Mouse (Mus musculus) fat pad, adult 2 months (tissue): ENCODE data around the gene Dnhd1.

Experiments
- DNase-seq: peaks from one replicate; pipeline ENCODE4 v3.0.0-alpha.2; 2011; ENCODE audit warnings: low read depth, low spot score; ENCODE audit errors: extremely low read depth

Gene Dnhd1

DNA sequence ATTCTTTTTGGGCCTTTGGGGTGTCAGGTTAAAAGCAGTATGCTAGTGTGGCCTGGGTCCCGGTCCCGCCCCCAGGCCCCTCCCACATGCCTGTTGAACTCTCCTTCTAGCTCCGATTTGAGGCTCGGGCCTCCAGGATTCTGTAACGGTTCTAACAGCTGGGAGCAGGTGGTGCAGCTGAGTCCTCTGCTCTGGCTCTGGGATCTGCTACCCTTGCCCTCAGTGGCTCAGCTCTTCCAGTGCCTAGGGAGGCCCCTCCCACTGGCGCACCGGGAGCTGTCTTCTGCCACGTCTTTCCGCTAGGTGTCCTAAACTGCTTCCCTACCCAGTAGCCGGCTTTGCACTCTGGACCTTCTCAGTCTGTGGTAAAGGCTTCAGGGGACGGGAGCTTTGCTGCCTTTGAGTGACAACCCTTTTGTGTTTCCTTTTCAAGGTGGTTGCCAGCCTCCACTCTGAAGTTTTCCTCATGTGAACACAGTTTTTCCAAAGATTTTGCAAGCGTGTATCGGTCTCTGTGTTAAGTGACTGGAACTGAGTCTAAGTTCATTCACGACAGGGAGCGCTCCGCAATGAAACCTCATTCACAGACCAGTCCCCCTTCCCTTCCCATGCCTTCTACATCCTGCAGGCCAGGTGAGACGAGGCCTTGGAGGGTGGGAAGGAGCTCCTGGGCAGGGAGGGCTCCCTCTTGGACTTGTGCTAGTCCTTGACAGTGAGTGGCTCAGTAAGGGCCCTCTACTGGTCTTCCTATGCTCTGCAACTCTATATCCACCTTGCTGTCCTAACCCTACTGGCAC is at the start of gene Dnhd1:
Dnhd1 (plus strand) TSS at position 189 of the 797 bp plus-strand sequence.
- DNase-seq, result no peak

DNA sequence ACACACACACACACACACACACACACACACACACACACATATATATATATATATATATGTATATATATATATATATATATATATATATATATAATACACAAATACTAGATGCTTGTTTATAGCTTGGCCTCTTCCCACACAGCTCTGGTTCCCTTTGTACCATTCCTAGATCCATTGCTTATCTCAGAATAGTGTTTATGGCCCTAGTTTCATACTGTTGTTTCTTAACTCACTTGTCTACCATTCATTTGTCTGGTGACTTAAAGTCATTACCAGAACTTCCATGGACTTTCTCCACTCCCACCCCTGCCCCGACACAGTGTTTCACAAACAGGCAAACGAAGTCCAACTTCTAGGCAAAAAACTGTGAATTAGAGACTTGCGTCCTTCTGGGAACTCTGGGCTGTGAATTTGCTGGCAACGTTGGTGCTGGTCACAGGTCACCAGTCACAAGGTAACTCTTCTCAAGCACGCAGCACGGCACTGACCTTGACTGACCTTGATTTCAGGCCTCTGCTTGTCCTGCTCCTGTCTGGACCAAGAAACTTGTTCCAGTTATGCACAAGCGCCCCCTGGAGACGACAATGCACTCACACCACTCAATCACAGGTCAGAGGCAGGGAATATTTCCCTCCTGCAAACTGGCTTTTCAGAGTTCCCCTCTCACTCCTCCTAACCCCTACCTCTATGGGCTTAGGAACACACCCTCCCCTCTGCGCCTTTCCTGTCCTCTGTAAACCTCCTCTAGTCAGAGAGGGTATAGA is 47.6 kb upstream of the Dnhd1 start:
- no peak for DNase-seq

DNA sequence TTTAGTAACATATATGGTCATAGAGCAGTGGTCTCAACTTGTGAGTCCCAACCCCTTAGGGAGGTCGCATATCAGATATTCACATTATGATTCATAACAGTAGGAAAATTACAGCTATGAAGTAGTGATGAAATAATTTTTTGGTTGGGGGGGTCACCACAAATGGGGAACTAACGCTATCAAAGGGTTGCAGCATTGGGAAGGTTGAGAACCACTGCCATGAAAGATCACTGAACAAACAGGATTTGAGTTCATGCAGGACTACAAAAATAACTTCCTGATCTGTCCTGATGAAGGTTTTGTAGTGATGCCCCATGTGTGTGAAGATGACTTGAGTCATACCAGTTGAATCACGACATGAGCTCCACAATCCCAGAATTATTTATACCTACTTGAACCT is 42.2 kb upstream of the Dnhd1 start:
- DNase-seq, result no peak

DNA sequence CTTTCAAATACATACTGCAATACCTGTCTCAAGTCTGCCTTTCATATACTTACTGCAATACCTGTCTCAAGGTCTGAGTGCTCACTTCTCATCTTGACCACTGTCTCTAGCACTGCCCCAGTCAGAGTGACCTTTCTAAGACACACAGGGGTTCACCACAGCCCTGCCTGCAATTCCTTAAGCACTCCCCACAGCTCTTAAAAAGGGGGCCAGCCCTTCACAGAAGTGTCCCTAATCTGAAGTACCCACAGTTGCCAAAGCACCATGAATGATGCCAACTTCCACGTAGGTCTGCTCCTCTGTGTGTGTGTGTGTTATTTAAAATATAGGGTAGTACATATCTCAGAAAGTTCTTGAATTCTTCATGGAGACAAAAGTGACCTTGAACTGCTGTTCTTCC is 38.9 kb upstream of the Dnhd1 start:
- no peak for DNase-seq

DNA sequence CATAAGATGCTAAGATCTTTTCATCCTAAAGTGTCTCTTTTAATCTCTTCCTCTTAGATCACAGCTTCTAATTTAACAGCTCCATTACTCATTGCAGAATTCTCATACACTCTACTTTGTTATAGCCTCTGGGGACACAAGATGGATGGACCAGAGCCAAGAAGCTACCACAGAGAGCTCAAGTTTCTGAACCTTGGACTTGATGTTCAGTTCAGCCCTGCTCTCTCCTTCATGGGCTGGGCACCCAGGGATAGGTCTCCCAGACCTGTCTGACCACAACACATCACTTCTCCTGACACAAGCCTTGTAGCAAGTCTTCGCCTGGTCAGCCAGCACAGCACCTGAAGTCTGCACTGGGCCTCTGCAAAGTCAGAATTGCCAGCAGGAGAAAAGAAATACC is 36.2 kb upstream of the Dnhd1 start:
- no peak for DNase-seq

DNA sequence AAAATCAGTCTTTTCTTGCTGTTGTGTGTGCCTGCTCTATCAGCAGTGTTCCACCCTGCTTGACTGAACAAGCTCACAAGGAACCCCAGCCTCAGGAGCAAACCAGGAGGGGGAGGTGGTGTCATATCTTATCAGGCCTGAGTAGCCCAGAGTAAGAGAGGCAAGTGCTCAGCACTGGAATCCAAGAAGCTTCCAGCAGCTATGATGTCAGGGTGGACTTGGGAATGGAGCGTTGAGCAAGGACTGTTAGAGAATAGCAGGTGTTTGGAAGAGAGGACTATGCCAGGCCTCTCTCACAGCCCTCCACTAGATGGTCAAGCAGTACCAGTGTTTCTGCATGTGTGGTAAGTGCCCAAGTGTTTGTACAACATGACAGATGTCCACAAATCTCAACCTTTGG is 34.9 kb upstream of the Dnhd1 start:
- no peak for DNase-seq

DNA sequence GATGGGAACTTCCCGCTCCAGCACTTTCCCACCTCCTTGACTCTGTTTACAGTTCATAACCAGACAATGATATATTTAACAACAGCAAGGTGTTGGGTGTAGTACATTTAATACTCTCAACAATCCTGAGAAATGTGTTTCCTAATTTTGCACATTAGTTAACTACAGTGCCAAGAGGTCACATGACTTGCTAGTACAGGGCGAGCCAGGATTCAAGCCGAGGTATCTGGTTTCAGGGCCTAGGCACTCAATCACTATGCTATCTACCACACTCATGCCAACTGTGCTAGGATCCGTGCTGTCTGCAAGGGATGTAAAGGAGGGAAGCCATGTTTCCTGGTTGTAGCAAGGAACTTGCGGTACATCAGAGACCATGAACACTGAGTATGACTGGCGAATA is 34.1 kb upstream of the Dnhd1 start:
- no peak for DNase-seq

DNA sequence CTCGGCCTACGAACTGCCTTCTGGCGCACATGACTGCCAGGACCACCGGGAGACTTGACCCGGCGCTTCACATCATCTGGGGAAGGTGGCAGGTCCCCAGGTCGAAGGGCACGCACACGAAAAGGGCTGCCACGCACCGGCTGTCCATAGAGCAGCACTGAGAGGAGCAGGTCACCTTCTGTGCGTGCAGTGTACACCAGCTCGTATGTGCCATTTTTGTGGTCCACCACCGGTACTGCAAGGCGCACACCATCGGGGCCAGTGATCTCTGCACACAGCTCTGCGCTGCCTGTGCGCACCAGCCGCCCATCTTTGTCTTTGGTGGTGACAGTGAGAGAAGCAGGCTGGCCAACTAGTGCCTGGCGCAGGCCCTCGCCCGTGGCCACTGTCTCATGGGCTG is 32.8 kb upstream of the Dnhd1 start:
- DNase-seq, result no peak

DNA sequence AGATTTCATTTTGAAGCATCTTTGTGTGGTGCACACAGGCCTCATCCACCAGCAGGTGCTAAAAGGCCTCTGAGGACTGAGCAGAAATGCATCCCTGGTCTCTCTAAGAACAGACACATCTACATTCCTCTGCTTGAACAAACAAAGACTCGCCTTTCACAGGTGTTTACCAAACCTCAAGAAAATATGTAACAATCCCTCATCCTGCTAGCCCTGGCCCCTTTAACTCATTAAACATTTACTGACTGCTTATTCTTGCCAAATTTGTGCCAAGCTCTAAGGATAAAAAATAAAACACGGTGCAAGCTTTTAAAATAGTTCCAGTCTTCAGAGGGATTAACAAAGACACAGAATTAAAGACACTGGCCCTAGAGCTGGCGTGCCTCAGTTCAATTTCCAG is 30.9 kb upstream of the Dnhd1 start:
- DNase-seq, result no peak

DNA sequence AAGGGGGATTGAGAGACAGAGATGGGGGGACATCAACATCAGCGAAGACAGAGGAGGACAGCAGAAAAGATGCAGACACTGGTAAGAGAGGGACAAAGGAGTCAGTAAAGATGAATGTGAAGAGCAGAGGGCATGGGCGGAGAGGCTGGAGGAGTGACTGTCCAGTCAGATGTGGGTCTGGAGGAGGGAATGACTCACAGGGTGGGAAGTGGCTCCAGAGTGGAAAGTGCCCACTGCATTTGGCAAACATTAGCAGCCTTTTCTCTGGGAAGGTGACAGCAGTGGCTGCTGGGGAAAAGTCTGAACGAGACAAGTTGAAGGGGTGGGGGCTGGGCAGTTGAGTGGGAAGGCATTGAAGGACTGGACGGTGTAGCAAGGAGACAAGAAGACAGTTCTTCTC is 29.6 kb upstream of the Dnhd1 start:
- DNase-seq, result no peak

DNA sequence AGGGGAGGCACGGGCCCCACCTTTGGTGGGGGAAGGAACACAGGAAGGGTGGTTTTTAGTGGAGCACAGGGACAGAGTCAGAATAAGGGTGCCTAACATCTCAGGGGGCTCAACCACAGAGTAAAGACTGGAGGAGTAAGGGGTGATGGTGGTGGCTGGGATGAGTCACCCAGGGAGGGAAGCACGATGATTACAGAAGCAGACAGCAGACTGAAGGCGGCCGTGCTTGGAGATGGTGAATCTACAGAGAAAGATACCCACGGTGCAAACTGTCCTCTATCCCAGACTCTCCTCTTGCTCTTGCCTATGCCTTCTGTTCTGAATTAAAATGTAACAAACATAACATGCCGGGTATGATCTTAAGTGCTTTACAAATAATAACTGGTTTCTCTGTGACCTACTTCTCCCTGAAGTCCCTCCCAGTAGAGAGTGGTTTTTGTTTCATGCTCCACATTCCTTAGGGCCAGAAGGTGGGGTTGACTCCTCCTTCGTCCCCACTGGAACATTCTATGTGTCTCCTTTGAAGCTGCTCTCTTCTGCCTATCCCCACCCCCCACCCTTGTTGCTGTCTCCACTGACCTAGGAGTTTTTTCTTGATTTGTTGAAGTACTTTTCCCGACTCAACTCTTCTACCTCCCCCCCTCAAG is 28.9 kb upstream of the Dnhd1 start:
- DNase-seq, result no peak

DNA sequence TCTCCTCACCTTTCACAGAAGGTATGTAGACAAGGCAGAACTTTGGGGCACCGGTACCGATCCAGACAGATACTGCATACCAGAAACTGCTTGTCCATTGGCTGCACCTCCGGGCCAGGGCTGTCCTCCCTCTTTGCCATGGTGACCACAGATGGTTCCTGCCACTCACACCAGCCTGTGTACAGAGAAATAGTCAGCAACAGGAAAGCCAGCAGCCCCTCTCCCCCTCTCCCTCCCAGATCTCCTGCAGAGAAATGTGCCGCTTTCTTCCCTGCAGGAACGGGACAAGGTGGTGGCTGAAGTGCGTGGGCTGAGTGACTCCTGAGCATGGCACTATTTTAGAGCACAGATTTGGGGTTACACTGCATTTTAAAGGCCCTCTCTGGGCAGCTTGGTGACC is 25.2 kb upstream of the Dnhd1 start:
- no peak for DNase-seq

DNA sequence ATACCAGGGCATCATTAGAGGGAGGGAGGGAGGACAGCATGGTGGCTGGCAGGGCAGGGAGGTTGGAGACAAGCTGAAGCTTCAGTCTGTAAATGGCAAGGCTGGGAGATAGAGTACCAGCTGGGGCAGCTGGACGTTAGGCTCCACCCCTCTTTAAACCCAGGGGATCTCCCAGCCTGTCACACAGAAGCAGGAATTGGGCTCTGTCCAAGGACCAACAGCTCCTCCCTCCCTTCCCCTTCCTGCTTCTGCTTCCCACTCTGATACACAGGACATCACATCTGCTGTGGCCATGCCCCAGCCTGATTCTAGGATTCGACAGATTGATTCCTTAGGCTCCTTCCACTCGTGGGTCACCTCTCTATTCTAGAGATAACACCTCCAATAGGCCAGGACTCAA is 22.0 kb upstream of the Dnhd1 start:
- DNase-seq, result no peak

DNA sequence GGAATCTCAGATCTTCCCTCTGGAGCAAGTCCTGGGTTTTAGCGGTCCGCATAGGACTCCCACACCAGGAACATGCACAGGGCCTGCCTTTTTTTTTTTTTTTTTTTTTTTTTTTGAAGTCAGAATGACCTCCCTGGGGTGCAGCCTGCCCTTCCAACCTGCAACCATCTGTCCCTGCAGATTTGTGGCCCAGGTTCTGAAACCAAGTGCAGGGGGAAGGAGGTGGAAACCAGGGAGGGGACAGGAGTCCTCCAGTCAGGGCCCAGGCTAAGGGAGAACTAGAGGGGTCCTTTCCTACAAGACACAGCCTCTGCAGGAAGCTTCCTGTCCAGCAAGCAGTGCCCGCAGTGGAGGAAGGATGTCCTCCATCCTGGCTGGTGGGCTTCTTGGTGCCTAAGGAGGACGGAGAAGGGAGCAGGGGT is 18.1 kb upstream of the Dnhd1 start:
- DNase-seq, result no peak

DNA sequence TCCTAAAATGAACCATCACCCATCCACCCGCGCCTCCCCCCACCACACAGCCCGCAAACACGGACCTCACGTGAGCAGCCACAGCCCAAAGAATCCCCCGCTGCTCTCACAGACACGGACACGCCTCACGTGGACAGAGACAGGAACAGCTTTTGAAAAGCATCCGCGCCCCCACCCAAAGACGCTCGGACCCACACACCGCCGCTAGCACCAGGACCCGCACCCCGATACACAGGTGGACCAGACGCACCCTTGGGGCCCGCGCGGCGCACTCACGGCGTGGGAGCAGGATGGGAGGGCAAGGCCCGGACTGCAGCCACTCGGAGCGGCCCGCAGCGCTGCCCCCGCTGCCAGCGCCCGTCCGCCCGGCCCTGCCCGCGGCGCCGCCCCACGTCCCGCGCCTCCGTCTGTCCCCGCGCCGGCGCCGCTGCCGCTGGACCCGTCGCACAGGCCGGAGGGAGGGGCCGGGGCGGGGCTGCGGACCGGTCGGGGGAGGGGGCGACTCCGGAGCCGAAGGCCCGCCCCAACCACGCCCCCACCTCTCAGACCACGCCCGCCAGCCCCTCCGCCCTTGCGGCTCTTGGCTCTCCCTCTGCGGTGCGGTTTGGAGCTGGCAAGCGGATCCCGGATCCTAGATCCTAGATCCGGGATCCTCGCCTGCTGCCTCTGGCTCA is 17.4 kb upstream of the Dnhd1 start, which contains the start of gene Trim3:
Trim3 (minus strand) TSS at position 445 of the 674 bp plus-strand sequence.
- no peak for DNase-seq

DNA sequence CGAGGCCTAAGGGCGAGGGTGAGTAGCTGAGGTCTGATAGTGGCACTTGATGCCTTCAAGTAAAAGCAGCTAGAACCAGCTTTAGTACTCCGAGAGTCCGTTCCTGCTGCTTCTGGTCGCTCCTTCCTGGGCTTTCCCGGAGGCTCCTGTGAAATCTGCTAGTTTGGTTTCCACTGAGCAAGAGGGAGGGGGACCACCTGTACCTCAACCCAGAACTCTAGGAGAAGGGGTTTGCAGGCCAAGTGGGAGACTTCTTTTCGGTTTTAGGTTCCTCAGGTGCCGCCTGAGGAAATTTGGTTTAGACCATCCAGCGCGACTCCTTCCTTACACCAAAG is 16.9 kb upstream of the Dnhd1 start:
- no peak for DNase-seq

DNA sequence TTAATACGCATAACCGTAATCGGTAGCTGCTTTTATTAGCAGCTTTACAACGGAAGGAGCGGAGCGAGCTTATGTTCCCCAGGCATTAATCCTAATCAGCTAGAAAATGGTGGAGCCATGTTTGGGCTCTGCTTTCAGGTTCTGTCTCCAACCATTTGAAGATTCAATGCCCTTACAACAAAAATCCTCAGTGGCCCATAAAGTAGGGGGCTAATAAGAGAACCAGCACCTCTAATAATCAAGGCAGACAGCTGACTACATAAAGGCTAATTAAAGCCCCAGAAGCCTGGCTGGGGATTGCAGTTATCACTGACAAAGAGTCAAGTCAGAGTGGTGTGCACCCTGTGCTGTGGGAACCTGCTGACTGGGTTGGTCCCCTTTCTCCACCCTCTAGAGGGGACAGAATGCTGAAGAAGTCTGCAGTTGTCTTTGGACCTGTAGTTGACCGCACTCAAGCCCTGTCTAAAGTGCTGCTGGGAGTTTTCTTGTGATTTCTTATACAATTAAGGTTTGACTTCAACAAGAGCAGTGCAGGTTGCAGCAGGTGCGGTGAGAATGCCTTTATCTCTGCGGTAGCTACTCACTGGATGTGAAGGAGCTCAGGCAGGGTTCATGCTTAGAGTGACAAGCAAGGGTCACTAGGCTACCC is 16.2 kb upstream of the Dnhd1 start:
- no peak for DNase-seq

DNA sequence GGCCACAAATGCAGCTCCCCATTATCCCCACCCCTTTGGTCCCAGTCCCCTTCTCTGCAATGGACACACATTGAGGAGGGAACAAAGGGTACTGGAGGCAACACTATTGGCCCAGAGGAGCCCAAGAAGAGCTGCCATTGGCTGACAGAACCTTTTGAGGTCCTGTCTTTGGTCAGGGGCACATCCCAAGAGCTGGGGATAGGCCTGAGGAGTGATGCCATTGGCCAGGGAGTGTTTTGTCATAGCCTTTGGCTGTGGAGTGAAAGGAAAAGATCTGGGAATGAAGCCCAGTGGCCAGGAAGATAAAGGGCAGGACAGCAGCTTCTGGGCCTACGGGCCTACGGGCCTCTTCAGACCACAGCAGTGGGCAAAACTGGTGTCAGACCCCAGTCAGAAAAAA is 14.9 kb upstream of the Dnhd1 start:
- DNase-seq, result no peak

DNA sequence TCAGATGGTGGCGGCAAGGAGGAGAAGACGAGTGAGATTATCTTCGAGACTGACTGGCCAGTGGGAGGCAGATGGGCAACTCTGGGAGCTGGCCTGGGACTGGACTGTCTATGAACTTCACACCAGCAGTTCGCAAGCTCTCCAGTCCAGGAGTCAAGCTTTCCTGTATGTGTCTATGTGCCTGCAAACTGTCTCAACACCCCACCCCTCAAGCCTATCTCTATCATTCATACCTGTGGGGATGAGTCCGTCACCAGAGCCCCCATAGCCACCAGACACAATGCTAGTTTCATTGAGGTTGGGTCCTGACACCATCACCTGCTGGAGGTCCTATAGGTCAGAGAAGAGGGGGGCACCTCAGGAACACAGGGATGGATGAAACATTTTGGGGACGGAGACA is 11.9 kb upstream of the Dnhd1 start:
- no peak for DNase-seq

DNA sequence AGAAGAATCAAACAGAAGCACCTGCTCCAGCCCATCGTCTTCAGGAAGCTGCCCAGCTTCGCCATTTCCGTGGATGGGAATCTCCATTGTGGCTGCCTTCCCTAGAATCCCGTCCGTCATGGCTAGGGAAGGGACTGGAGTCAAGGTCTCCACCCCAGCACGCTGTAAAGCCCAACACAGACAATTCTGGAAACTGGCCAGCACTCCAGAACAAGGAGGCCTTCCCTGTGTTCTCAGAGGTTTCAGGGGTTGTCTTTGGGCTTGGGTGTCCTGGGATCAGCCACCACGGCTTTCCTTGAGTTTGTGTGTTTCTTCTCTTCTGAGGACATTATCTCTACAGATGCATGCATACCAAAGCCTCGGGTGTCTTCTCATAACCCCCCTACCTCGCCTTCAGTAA is 11.3 kb upstream of the Dnhd1 start:
- DNase-seq, result no peak

DNA sequence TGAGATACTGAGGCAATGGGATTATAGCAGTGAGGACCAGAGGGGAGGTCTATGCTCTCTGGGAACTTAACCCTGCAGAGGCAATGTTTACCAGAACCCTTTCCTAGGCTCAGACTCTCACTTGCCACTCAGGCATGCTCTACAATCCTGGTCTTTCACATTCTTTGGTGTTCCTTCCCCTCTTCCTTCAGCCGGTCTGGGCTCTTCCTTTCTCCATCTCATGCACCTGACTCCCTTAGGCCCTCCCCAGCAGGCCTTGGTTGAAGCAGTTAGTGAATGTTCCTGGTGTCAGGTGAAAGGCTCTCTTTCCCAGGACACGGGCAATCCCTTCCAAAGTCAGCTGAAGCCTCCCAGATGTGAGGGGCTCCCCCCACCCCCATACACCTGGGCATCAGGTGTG is 10.9 kb upstream of the Dnhd1 start, which contains the start of gene Timm10b:
Timm10b (plus strand) TSS at position 301 of the 400 bp plus-strand sequence.
- DNase-seq, result no peak
